Mouse (Mus musculus) hindbrain, embryonic 13.5 days (tissue): ENCODE measurements around the gene Slc22a14. TPM values are rescaled to one million over a fixed set of nuclear protein-coding genes. Genes with fewer than 3 reads are reported as not detected.

Source experiments
- ATAC-seq: fragments of 200-750 bp; cut with Nextera tagmentation; 2 replicates; pipeline ENCODE4 v1.8.0; 2017; ENCODE audit warnings: moderate TSS enrichment; ENCODE audit not compliant: low FRiP score
- H3K27ac ChIP-seq: fragments of 300-500 bp; sonication (generic); 2 replicates; pipeline ENCODE4 v1.5.1; 2015; ENCODE audit warnings: inconsistent platforms, mild to moderate bottlenecking, moderate library complexity
- H3K27me3 ChIP-seq: fragments of 300-500 bp; sonication (generic); 2 replicates; pipeline ENCODE4 v1.6.1; 2015; ENCODE audit warnings: mild to moderate bottlenecking, inconsistent platforms
- H3K36me3 ChIP-seq: fragments of 300-500 bp; sonication (generic); 2 replicates; pipeline ENCODE4 v1.6.1; 2015; ENCODE audit warnings: mild to moderate bottlenecking, inconsistent platforms
- H3K4me1 ChIP-seq: fragments of 300-500 bp; sonication (generic); replicated peaks from 2 replicates; pipeline ENCODE4 v1.6.1; 2015; ENCODE audit warnings: inconsistent platforms
- H3K4me2 ChIP-seq: fragments of 300-500 bp; sonication (generic); 2 replicates; pipeline ENCODE4 v1.6.1; 2015; ENCODE audit warnings: inconsistent platforms, mild to moderate bottlenecking, moderate library complexity
- H3K4me3 ChIP-seq: fragments of 300-500 bp; sonication (generic); 2 replicates; pipeline ENCODE4 v1.5.1; 2015; ENCODE audit warnings: mild to moderate bottlenecking, inconsistent platforms
- H3K9ac ChIP-seq: fragments of 300-500 bp; sonication (generic); 2 replicates; pipeline ENCODE4 v1.6.1; 2015; ENCODE audit warnings: mild to moderate bottlenecking, inconsistent platforms
- H3K9me3 ChIP-seq: fragments of 300-500 bp; sonication (generic); 2 replicates; pipeline ENCODE4 v1.6.1; 2016; ENCODE audit warnings: inconsistent platforms
- WGBS: fragments of 180-500 bp; shearing (Covaris S2); methylation state at CpG from one replicate; pipeline ENCODE4 v1.1.7; 2015; 5-methylcytosine and 5-hydroxymethylcytosine counted together
- polyA plus RNA-seq: library from polyadenylated mRNA; unstranded; fragments of >200 nt; fragmentation: Nextera tagmentation; extraction: Ambion mirVana; gene quantifications from 2 replicates; pipeline ENCODE4 v1.2.1, GENCODE M21; 2015

The Slc22a14 gene
- polyA plus RNA-seq, 1 experiment from 2014 or later = not detected

- Histone ChIP-seq H3K4me1 (no peaks in the 10 kb centered on the region), H3K4me2 (no peak overlapping the region), H3K9me3 (no peaks in the 10 kb centered on the region), H3K4me3 (no peak overlapping the region), H3K36me3 (peaks cover 39% of the 10 kb centered on the region), H3K9ac (no peak overlapping the region), H3K27ac (no peak overlapping the region), H3K27me3 (no peaks in the 10 kb centered on the region)
- 24% methylated on average over 4 of the region's 4 CpGs for WGBS
- ATAC-seq = peak; percentile 49; the same call in 1 of the 2 replicates
Measured at GRCm38 (mm10) chr9:119352060-119352459, 13.3 kb downstream of the Slc22a14 start.

GRCm38 (mm10) chr9:119350947-119351705 lies 14.2 kb downstream of the Slc22a14 start:
- no peak overlapping the region for H3K27ac ChIP-seq
- H3K4me3 ChIP-seq = no peak overlapping the region
- no peaks in the 10 kb centered on the region for H3K27me3 ChIP-seq
- H3K9ac ChIP-seq = no peak overlapping the region
- no peak overlapping the region for H3K4me2 ChIP-seq
- WGBS = 89% methylated on average over 10 of the region's 10 CpGs
- no peaks in the 10 kb centered on the region for H3K9me3 ChIP-seq
- H3K36me3 ChIP-seq = peaks cover 48% of the 10 kb centered on the region
- no peaks in the 10 kb centered on the region for H3K4me1 ChIP-seq
- ATAC-seq = no peak

- no peak overlapping the region for H3K4me3 ChIP-seq
- no peak overlapping the region for H3K9ac ChIP-seq
- H3K36me3 ChIP-seq = peaks cover 54% of the 10 kb centered on the region
- no peaks in the 10 kb centered on the region for H3K9me3 ChIP-seq
- no peak overlapping the region for H3K4me2 ChIP-seq
- no peak for ATAC-seq
- WGBS = 92% methylated on average over 3 of the region's 3 CpGs
- no peaks in the 10 kb centered on the region for H3K4me1 ChIP-seq
- H3K27me3 ChIP-seq = no peaks in the 10 kb centered on the region
- no peak overlapping the region for H3K27ac ChIP-seq
Measured at GRCm38 (mm10) chr9:119350531-119350930, 14.8 kb downstream of the Slc22a14 start.

- Histone ChIP-seq H3K4me1 (peaks cover 22% of the 10 kb centered on the region), H3K9me3 (no peaks in the 10 kb centered on the region), H3K9ac (no peak overlapping the region), H3K27me3 (no peaks in the 10 kb centered on the region), H3K4me2 (no peak overlapping the region), H3K4me3 (no peak overlapping the region), H3K27ac (no peak overlapping the region), H3K36me3 (peaks cover 74% of the 10 kb centered on the region)
- 93% methylated on average over 8 of the region's 8 CpGs for WGBS
- no peak for ATAC-seq
Measured at GRCm38 (mm10) chr9:119346376-119346775, 19.0 kb downstream of the Slc22a14 start.

GRCm38 (mm10) chr9:119342728-119343127 lies 22.6 kb downstream of the Slc22a14 start:
- Histone ChIP-seq H3K27me3 (peaks cover 21% of the 10 kb centered on the region), H3K36me3 (peaks cover 46% of the 10 kb centered on the region), H3K4me3 (peak overlapping the region; percentile 77; the same call in 1 of the 2 replicates), H3K4me1 (peaks cover 40% of the 10 kb centered on the region), H3K9me3 (no peaks in the 10 kb centered on the region), H3K27ac (no peak overlapping the region), H3K4me2 (peak overlapping the region; percentile 77), H3K9ac (peak overlapping the region; percentile 96)
- 91% methylated on average over 7 of the region's 7 CpGs for WGBS
- no peak for ATAC-seq

- peaks cover 31% of the 10 kb centered on the region for H3K36me3 ChIP-seq
- WGBS = under 1% methylated on average over 65 of the region's 68 CpGs
Measured at GRCm38 (mm10) chr9:119340909-119341816, 24.2 kb downstream of the Slc22a14 start, which contains the start of gene Myd88. Gene Myd88, minus strand, starts transcription at chr9:119341411.

GRCm38 (mm10) chr9:119340212-119340580 lies 25.2 kb downstream of the Slc22a14 start:
- 4% methylated on average over 8 of the region's 8 CpGs for WGBS
- Histone ChIP-seq H3K36me3 (peaks cover 21% of the 10 kb centered on the region), H3K4me3 (peak overlapping the region; percentile 77), H3K4me2 (peak overlapping the region; percentile 77), H3K4me1 (peaks cover 40% of the 10 kb centered on the region), H3K27ac (peak overlapping the region; percentile 90; the same call in 1 of the 2 replicates), H3K9ac (peak overlapping the region; percentile 66), H3K27me3 (peaks cover 30% of the 10 kb centered on the region), H3K9me3 (no peaks in the 10 kb centered on the region)
- no peak for ATAC-seq

More at GRCm38 (mm10) chr9:119340909-119341816, 24.2 kb downstream of the Slc22a14 start, which contains the start of gene Myd88:
- peak; percentile 96 for ATAC-seq
- Histone ChIP-seq H3K9ac (peak within 1 kb of the TSS; percentile 96), H3K9me3 (no peaks in the 10 kb centered on the region), H3K4me2 (peak within 1 kb of the TSS; percentile 77), H3K27ac (peak within 1 kb of the TSS; percentile 90), H3K4me1 (peaks cover 40% of the 10 kb centered on the region), H3K27me3 (peaks cover 30% of the 10 kb centered on the region), H3K4me3 (peak within 1 kb of the TSS; percentile 77)

GRCm38 (mm10) chr9:119339558-119340211 lies 25.7 kb downstream of the Slc22a14 start, which contains the start of gene Acaa1a:
Gene Acaa1a, plus strand, starts transcription at chr9:119339676.
- Histone ChIP-seq H3K27me3 (peaks cover 30% of the 10 kb centered on the region), H3K36me3 (peaks cover 16% of the 10 kb centered on the region), H3K27ac (peak within 1 kb of the TSS; percentile 90), H3K4me1 (peaks cover 40% of the 10 kb centered on the region), H3K4me3 (peak within 1 kb of the TSS; percentile 77), H3K4me2 (peak within 1 kb of the TSS; percentile 77), H3K9ac (peak within 1 kb of the TSS; percentile 66), H3K9me3 (no peaks in the 10 kb centered on the region)
- 1% methylated on average over 43 of the region's 43 CpGs for WGBS
- no peak for ATAC-seq

- ATAC-seq = no peak
- H3K27ac ChIP-seq = no peak overlapping the region
- WGBS = 46% methylated on average over 7 of the region's 7 CpGs
- peaks cover 40% of the 10 kb centered on the region for H3K4me1 ChIP-seq
- peak overlapping the region; percentile 66 for H3K9ac ChIP-seq
- H3K36me3 ChIP-seq = peaks cover 10% of the 10 kb centered on the region
- peaks cover 30% of the 10 kb centered on the region for H3K27me3 ChIP-seq
- H3K4me3 ChIP-seq = peak overlapping the region; percentile 77
- peak overlapping the region; percentile 77 for H3K4me2 ChIP-seq
- H3K9me3 ChIP-seq = no peaks in the 10 kb centered on the region
Measured at GRCm38 (mm10) chr9:119339106-119339505, 26.2 kb downstream of the Slc22a14 start.

- WGBS = 94% methylated on average over 3 of the region's 3 CpGs
- no peak overlapping the region for H3K9ac ChIP-seq
- no peak overlapping the region for H3K4me2 ChIP-seq
- H3K4me1 ChIP-seq = peaks cover 35% of the 10 kb centered on the region
- no peaks in the 10 kb centered on the region for H3K9me3 ChIP-seq
- H3K27ac ChIP-seq = no peak overlapping the region
- no peak overlapping the region for H3K4me3 ChIP-seq
- peaks cover 30% of the 10 kb centered on the region for H3K27me3 ChIP-seq
- peaks cover 2% of the 10 kb centered on the region for H3K36me3 ChIP-seq
- no peak for ATAC-seq
Measured at GRCm38 (mm10) chr9:119338350-119338749, 27.0 kb downstream of the Slc22a14 start.

GRCm38 (mm10) chr9:119337842-119338241 lies 27.5 kb downstream of the Slc22a14 start:
- Histone ChIP-seq H3K9me3 (no peaks in the 10 kb centered on the region), H3K4me1 (peaks cover 30% of the 10 kb centered on the region), H3K4me2 (no peak overlapping the region), H3K4me3 (no peak overlapping the region), H3K27me3 (peaks cover 30% of the 10 kb centered on the region), H3K36me3 (no peaks in the 10 kb centered on the region), H3K9ac (no peak overlapping the region), H3K27ac (no peak overlapping the region)
- 91% methylated on average over 14 of the region's 14 CpGs for WGBS
- ATAC-seq = no peak

- Histone ChIP-seq H3K27ac (no peak overlapping the region), H3K4me3 (no peak overlapping the region), H3K4me1 (peaks cover 16% of the 10 kb centered on the region), H3K9ac (no peak overlapping the region), H3K36me3 (no peaks in the 10 kb centered on the region), H3K9me3 (no peaks in the 10 kb centered on the region), H3K27me3 (peaks cover 30% of the 10 kb centered on the region), H3K4me2 (no peak overlapping the region)
- no peak for ATAC-seq
- 85% methylated on average over 4 of the region's 4 CpGs for WGBS
Measured at GRCm38 (mm10) chr9:119335571-119335970, 29.8 kb downstream of the Slc22a14 start.
